Mouse (Mus musculus) myocyte (in vitro differentiated cells): Measurements from ENCODE around the gene Cd5.

Experiments used
- CEBPB ChIP-seq: IDR thresholded peaks from 2 replicates; pipeline ENCODE4 v1.6.1; 2011; ENCODE audit warnings: mild to moderate bottlenecking, moderate library complexity; ENCODE audit not compliant: poor library complexity, insufficient read depth, severe bottlenecking
- E2F4 ChIP-seq: IDR thresholded peaks from one replicate; pipeline ENCODE4 v1.6.1; 2011; ENCODE audit warnings: mild to moderate bottlenecking, control low read depth, moderate library complexity; ENCODE audit not compliant: insufficient read depth
- MAX ChIP-seq: IDR thresholded peaks from one replicate; pipeline ENCODE4 v1.6.1; 2011; ENCODE audit warnings: low read depth, mild to moderate bottlenecking, control low read depth
- MYOD1 ChIP-seq, 3 experiments: IDR thresholded peaks; one replicate each; pipeline ENCODE4 v1.6.1; 2011; ENCODE audit warnings: control low read depth in 2 of 3, low read depth in 2 of 3, mild to moderate bottlenecking in 2 of 3, moderate library complexity in 1 of 3; ENCODE audit not compliant: insufficient read length in 2 of 3, control insufficient read depth in 1 of 3
- MYOG ChIP-seq, 3 experiments: IDR thresholded peaks; one replicate each; pipeline ENCODE4 v1.6.1; 2011; ENCODE audit warnings: control low read depth in 2 of 3, low read depth in 2 of 3, mild to moderate bottlenecking in 2 of 3; ENCODE audit not compliant: insufficient read length in 2 of 3, control insufficient read depth in 1 of 3, insufficient read depth in 1 of 3
- POLR2A ChIP-seq: IDR thresholded peaks from one replicate; pipeline ENCODE4 v1.6.1; 2011; ENCODE audit warnings: low read depth, mild to moderate bottlenecking, control low read depth, moderate library complexity; ENCODE audit not compliant: insufficient read length
- REST ChIP-seq: IDR thresholded peaks from one replicate; pipeline ENCODE4 v1.6.1; 2011; ENCODE audit warnings: mild to moderate bottlenecking, control low read depth, moderate library complexity; ENCODE audit not compliant: insufficient read depth, insufficient read length
- SRF ChIP-seq: IDR thresholded peaks from one replicate; pipeline ENCODE4 v1.6.1; 2011; ENCODE audit warnings: low read depth; ENCODE audit not compliant: control insufficient read depth, insufficient read length
- USF1 ChIP-seq: IDR thresholded peaks from one replicate; pipeline ENCODE4 v1.6.1; 2011; ENCODE audit warnings: low read depth, mild to moderate bottlenecking, control low read depth, moderate library complexity

- no peak for TF ChIP-seq POLR2A
- no peak for TF ChIP-seq MAX
- peak in 1 of 3 experiments; percentile 41 for TF ChIP-seq MYOG (IDR thresholded peaks at IDR 0.05; ENCODE audit: control insufficient read depth in 1 of 3, insufficient read depth in 1 of 3, insufficient read length in 2 of 3, low read depth in 2 of 3)
- TF ChIP-seq E2F4: no peak
- TF ChIP-seq CEBPB: no peak
- no peak for TF ChIP-seq USF1
- TF ChIP-seq SRF: no peak
- TF ChIP-seq MYOD1 (IDR thresholded peaks at IDR 0.05; ENCODE audit: control insufficient read depth in 1 of 3, insufficient read length in 2 of 3, low read depth in 2 of 3): peak in 1 of 3 experiments; percentile 44
- no peak for TF ChIP-seq REST
Observed at GRCm38 (mm10) chr19:10707087-10707875, 31.5 kb downstream of the Cd5 start.
